In the genomic region with DNA sequence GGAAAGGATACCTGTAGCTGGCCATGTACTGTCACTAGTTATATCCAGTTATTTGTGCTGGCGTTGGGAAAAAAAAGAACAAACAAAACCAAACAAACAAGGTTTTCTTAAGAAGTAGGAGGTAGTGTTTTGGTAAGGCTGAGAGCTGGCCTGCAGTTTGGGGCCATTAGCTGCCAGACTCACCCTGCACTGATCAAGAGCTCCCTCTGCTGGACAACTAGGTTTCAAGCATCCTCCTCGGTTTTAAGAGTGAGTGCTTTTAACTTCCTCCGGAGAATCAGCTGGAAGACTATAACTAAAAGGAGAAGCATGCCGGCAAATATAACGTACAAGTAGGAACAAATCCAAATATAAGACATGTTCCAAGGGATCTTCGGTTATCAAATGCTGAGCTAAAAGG, we compare ENCODE assay signal across 9 mouse cellular contexts. TPM values are rescaled to one million over a fixed set of nuclear protein-coding genes. Genes with fewer than 3 reads are reported as not detected.
DNase-seq lines count a peak whose midpoint lies in the region; ATAC-seq and TF ChIP-seq lines count a peak whose summit lies in the region.
"Had no signal": no experiment of that assay in that cellular context is flagged by ENCODE, and none has a peak within 500 bp of the region (broad histone marks: within the 10 kb centered on the region; RNA-seq: fewer than 3 reads in every experiment).

No protein-coding gene starts in this region.

- ATAC-seq in common myeloid progenitor, adult 5-6 weeks (replicated peaks; ENCODE audit: low read depth, poor library complexity, severe bottlenecking): peak; percentile 98

- 5% methylated on average over 6 of the region's 6 CpGs for WGBS in thymus, adult 2 months

- no peaks in the 10 kb centered on the region for H3K4me1 ChIP-seq in thymus, adult 2 months (replicated peaks; ENCODE audit: control insufficient read depth, insufficient read depth, low read length)

- no peak overlapping the region for H3K27ac ChIP-seq in thymus, adult 2 months (ENCODE audit: control insufficient read depth, insufficient read depth, low read length)

- no peak for TF ChIP-seq POLR2A in thymus, adult 2 months (IDR thresholded peaks at IDR 0.05; ENCODE audit: control insufficient read depth, extremely low read depth, insufficient read depth, low read length, poor library complexity)

- TF ChIP-seq CTCF in thymus, adult 2 months (IDR thresholded peaks at IDR 0.05; ENCODE audit: borderline replicate concordance, control insufficient read depth, extremely low read depth, insufficient read depth, low read length, poor library complexity): no peak

- no peak overlapping the region for H3K4me3 ChIP-seq in thymus, adult 2 months (ENCODE audit: control insufficient read depth, insufficient read depth, low read length)

- no peaks in the 10 kb centered on the region for H3K36me3 ChIP-seq in thymus, adult 2 months (ENCODE audit: control insufficient read depth, insufficient read depth, low read length)

- no peaks in the 10 kb centered on the region for H3K27me3 ChIP-seq in thymus, adult 2 months (ENCODE audit: control insufficient read depth, insufficient read depth, low read length)

- DNase-seq in thymus, adult 2 months: peak; percentile 29
- no peak for DNase-seq in thymus, adult 18-20 months
- peak; percentile 84 for DNase-seq in adipocyte (ENCODE audit: low spot score)
- DNase-seq in heart, postnatal 4 days: peak; percentile 59
- DNase-seq in left cerebral cortex, adult 18-20 months (ENCODE audit: low spot score in 2 of 2): peak; percentile 56 to 61
- DNase-seq in natural killer cell, adult 2 months (ENCODE audit: low spot score in 2 of 2): peak; percentile 23 to 33
- DNase-seq in yolk sac, embryonic 10.5 days (ENCODE audit: low spot score): no peak

RNA-seq across cellular contexts. Expression of gene Esx1, which starts 19.8 kb away (rescaled TPM):
- 0.10 TPM in 1 of 2 replicates, not detected in the other for polyA plus RNA-seq in thymus, adult 2 months (2012; rRNA removed)
- not detected in 2 replicates for total RNA-seq in common myeloid progenitor, adult 5-6 weeks (2017)
- total RNA-seq in heart, postnatal 4 days (2021): not detected
- total RNA-seq in left cerebral cortex, adult 18-20 months (2021): not detected
- polyA plus RNA-seq: heart, embryonic 14.5 days had no signal

Comparison
In these comparisons a context has a peak if more than half of its experiments do, and no peak if none do; other contexts are left out.
1. DNase-seq: peak in thymus, adult 2 months (single experiment), adipocyte (single experiment), heart, postnatal 4 days (single experiment), left cerebral cortex, adult 18-20 months (2 of 2) and natural killer cell, adult 2 months (2 of 2); none in thymus, adult 18-20 months (0 of 2) and yolk sac, embryonic 10.5 days (single experiment).